ENCODE assay signal across 23 mouse cellular contexts in the genomic region with DNA sequence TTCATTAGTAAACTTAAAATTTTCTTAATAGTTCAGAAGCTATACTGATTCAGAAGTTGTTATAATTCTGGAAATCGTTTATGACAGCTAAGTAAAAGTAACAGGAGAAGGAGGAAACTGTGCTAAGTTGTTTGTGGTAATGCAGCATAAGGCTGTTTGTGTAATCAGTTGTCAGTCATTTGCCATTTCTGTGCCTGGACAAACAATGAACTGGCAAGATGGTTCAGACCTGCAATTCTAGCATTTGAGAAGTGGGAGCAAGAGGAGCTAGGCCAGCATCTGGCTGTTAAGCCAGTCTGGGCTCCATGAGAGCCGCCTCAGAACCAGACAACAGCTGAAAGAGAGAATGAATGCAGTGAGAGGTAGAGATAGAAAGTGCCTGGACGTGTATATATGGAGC. TPM values are rescaled to one million over a fixed set of nuclear protein-coding genes. Genes with fewer than 3 reads are reported as not detected.
DNase-seq lines count a peak whose midpoint lies in the region; ATAC-seq and TF ChIP-seq lines count a peak whose summit lies in the region.
"Had no signal": no experiment of that assay in that cellular context is flagged by ENCODE, and none has a peak within 500 bp of the region (broad histone marks: within the 10 kb centered on the region; RNA-seq: fewer than 3 reads in every experiment).

No protein-coding gene starts in this region.

- 58% methylated on average over 3 of the region's 3 CpGs for WGBS in heart, embryonic 13.5 days
- WGBS in heart, embryonic 11.5 days (ENCODE audit: insufficient replicate concordance) = 72% methylated on average over 3 of the region's 3 CpGs

- DNase-seq in adrenal gland, postnatal 10 days = no peak
- DNase-seq: adrenal gland, postnatal 36 days; cerebellum, adult 8-10 months; cerebellum, postnatal 36 days; kidney, adult 9 months; kidney, postnatal 10 days; liver, embryonic 13.5 days; lung, adult 2 months; lung, postnatal 14 days; midbrain, embryonic 14.5 days; right cerebral cortex, postnatal 25 days; thymus, postnatal 14 days had no signal

- H3K9me3 ChIP-seq in heart, embryonic 13.5 days = no peaks in the 10 kb centered on the region
- no peaks in the 10 kb centered on the region for H3K9me3 ChIP-seq in heart, embryonic 11.5 days (replicated peaks; ENCODE audit: control insufficient read depth, low read length)
- no peaks in the 10 kb centered on the region for H3K9me3 ChIP-seq in megakaryocyte, embryonic 14.5 days
- H3K9me3 ChIP-seq: embryonic facial prominence, embryonic 12.5 days; forebrain, embryonic 15.5 days; liver, embryonic 13.5 days; stomach, embryonic 15.5 days had no signal

- peaks cover 56% of the 10 kb centered on the region for H3K4me1 ChIP-seq in heart, embryonic 13.5 days
- peaks cover 15% of the 10 kb centered on the region for H3K4me1 ChIP-seq in heart, embryonic 11.5 days (ENCODE audit: control insufficient read depth, insufficient read depth, low read length)
- peaks cover 38% of the 10 kb centered on the region for H3K4me1 ChIP-seq in megakaryocyte, embryonic 14.5 days
- peaks cover 26% of the 10 kb centered on the region for H3K4me1 ChIP-seq in bone marrow macrophage, adult 2 months (ENCODE audit: control insufficient read depth, insufficient read depth, low read length)

- no peak for ATAC-seq in heart, embryonic 13.5 days (ENCODE audit: extremely low read depth, insufficient number of reproducible peaks, low FRiP score, low TSS enrichment)
- no peak for ATAC-seq in heart, embryonic 11.5 days (replicated peaks; ENCODE audit: insufficient number of reproducible peaks, low FRiP score, low TSS enrichment)
- ATAC-seq in megakaryocyte, adult 5-6 weeks (ENCODE audit: poor library complexity, severe bottlenecking) = no peak
- no peak for ATAC-seq in megakaryocyte-erythroid progenitor cell, adult 5-6 weeks (replicated peaks; ENCODE audit: low FRiP score, low TSS enrichment, poor library complexity, severe bottlenecking)
- ATAC-seq: forebrain, embryonic 15.5 days; intestine, postnatal 0 days had no signal

- no peaks in the 10 kb centered on the region for H3K36me3 ChIP-seq in heart, embryonic 13.5 days
- H3K36me3 ChIP-seq in heart, embryonic 11.5 days (ENCODE audit: control insufficient read depth, insufficient read depth, low read length) = no peaks in the 10 kb centered on the region
- no peaks in the 10 kb centered on the region for H3K36me3 ChIP-seq in megakaryocyte, embryonic 14.5 days (replicated peaks; ENCODE audit: low read length)
- H3K36me3 ChIP-seq: embryonic facial prominence, embryonic 12.5 days; forebrain, embryonic 15.5 days; liver, embryonic 13.5 days; stomach, embryonic 15.5 days had no signal

- no peak overlapping the region for H3K4me3 ChIP-seq in heart, embryonic 13.5 days
- H3K4me3 ChIP-seq in heart, embryonic 11.5 days (ENCODE audit: low read depth, low read length) = no peak overlapping the region
- peak overlapping the region; percentile 33 for H3K4me3 ChIP-seq in megakaryocyte, embryonic 14.5 days (replicated peaks)
- 0 out of 2 replicates have a peak overlapping the region, but pooled peaks have one; percentile 1 for H3K4me3 ChIP-seq in bone marrow macrophage, adult 2 months (ENCODE audit: insufficient read depth, low read length)
- H3K4me3 ChIP-seq: embryonic facial prominence, embryonic 12.5 days; forebrain, embryonic 15.5 days; liver, embryonic 13.5 days; stomach, embryonic 15.5 days had no signal

- H3K27ac ChIP-seq in heart, embryonic 13.5 days (replicated peaks) = 0 out of 2 replicates have a peak overlapping the region, but pooled peaks have one; percentile 24
- no peak overlapping the region for H3K27ac ChIP-seq in heart, embryonic 11.5 days (ENCODE audit: low read depth, low read length)
- peak overlapping the region; percentile 36 for H3K27ac ChIP-seq in bone marrow macrophage, adult 2 months (ENCODE audit: insufficient read depth, low read depth, low read length)
- H3K27ac ChIP-seq: embryonic facial prominence, embryonic 12.5 days; forebrain, embryonic 15.5 days; hindbrain, embryonic 14.5 days; liver, embryonic 13.5 days; stomach, embryonic 15.5 days had no signal

- TF ChIP-seq CTCF in bone marrow macrophage, adult 2 months (IDR thresholded peaks at IDR 0.05; ENCODE audit: low read depth, low read length) = no peak

- no peaks in the 10 kb centered on the region for H3K27me3 ChIP-seq in heart, embryonic 13.5 days (replicated peaks)
- H3K27me3 ChIP-seq in heart, embryonic 11.5 days (ENCODE audit: control insufficient read depth, insufficient read depth, low read length) = no peaks in the 10 kb centered on the region
- H3K27me3 ChIP-seq in megakaryocyte, embryonic 14.5 days (replicated peaks) = no peaks in the 10 kb centered on the region
- H3K27me3 ChIP-seq: embryonic facial prominence, embryonic 12.5 days; forebrain, embryonic 15.5 days; liver, embryonic 13.5 days; stomach, embryonic 15.5 days had no signal

- no peak for TF ChIP-seq POLR2A in bone marrow macrophage, adult 2 months (IDR thresholded peaks at IDR 0.05; ENCODE audit: borderline replicate concordance, low read depth, low read length)

- H3K4me2 ChIP-seq in heart, embryonic 13.5 days = no peak overlapping the region
- H3K4me2 ChIP-seq in heart, embryonic 11.5 days = no peak overlapping the region
- H3K4me2 ChIP-seq: embryonic facial prominence, embryonic 12.5 days; forebrain, embryonic 15.5 days; hindbrain, embryonic 14.5 days; liver, embryonic 13.5 days; stomach, embryonic 15.5 days had no signal

- 0 out of 2 replicates have a peak overlapping the region, but pooled peaks have one; percentile 47 for H3K9ac ChIP-seq in heart, embryonic 13.5 days
- H3K9ac ChIP-seq in heart, embryonic 11.5 days (ENCODE audit: low read depth, low read length) = no peak overlapping the region
- H3K9ac ChIP-seq: embryonic facial prominence, embryonic 12.5 days; forebrain, embryonic 15.5 days; hindbrain, embryonic 14.5 days; liver, embryonic 13.5 days; stomach, embryonic 15.5 days had no signal

RNA-seq across cellular contexts. Expression of a gene that starts 3.5 kb away (rescaled TPM):
- polyA plus RNA-seq in heart, embryonic 13.5 days (2015; fragmentation: Nextera tagmentation; extraction: Ambion mirVana) = 24.5 and 28.7 TPM in 2 replicates
- polyA plus RNA-seq in heart, embryonic 11.5 days (2014; fragmentation: Nextera tagmentation; extraction: Ambion mirVana) = 26.8 and 37.4 TPM in 2 replicates
- polyA plus RNA-seq in megakaryocyte, embryonic 14.5 days (2012; ENCODE audit: insufficient read depth, low replicate concordance) = 0.26 and 1.1 TPM in 2 replicates
- total RNA-seq in megakaryocyte, adult 5-6 weeks (2015) = 24.5 and 26.1 TPM in 2 replicates
- 37.8 and 38.5 TPM in 2 replicates for total RNA-seq in megakaryocyte, adult 5-6 weeks (2017)
- 39.0 and 42.0 TPM in 2 replicates for polyA plus RNA-seq in bone marrow macrophage, adult 2 months (2012; ENCODE audit: insufficient read depth, insufficient read length, missing spikeins)
- 7.3 and 13.2 TPM in 2 replicates for total RNA-seq in megakaryocyte-erythroid progenitor cell, adult 5-6 weeks (2014; fragmentation: Nextera tagmentation)
- 20.8 and 21.8 TPM in 2 replicates for total RNA-seq in megakaryocyte-erythroid progenitor cell, adult 5-6 weeks (2017)
- total RNA-seq in adrenal gland, postnatal 10 days (2021) = 10 to 100 TPM; 33.2 to 36.4 TPM

Comparison
In these comparisons a context has a peak if more than half of its experiments do, and no peak if none do; other contexts are left out.
1. H3K4me3 ChIP-seq: peak in megakaryocyte, embryonic 14.5 days (single experiment) and bone marrow macrophage, adult 2 months (single experiment); none in heart, embryonic 13.5 days (single experiment) and heart, embryonic 11.5 days (single experiment).
2. RNA of a gene that starts 3.5 kb away (polyA plus RNA-seq): 39.0 to 42.0 TPM in bone marrow macrophage, adult 2 months, 26.8 to 37.4 TPM in heart, embryonic 11.5 days and 24.5 to 28.7 TPM in heart, embryonic 13.5 days; 0.26 to 1.1 TPM in megakaryocyte, embryonic 14.5 days; every median in the first group is over 10 times any median in the second.